In genomic region chr1:138541495-138542169, GRCm38 (mm10) we compare ENCODE assay signal across 15 mouse cellular contexts.
DNase-seq lines count a peak whose midpoint lies in the region; ATAC-seq and TF ChIP-seq lines count a peak whose summit lies in the region.
"Had no signal": no experiment of that assay in that cellular context is flagged by ENCODE, and none has a peak within 500 bp of the region (broad histone marks: within the 10 kb centered on the region; RNA-seq: fewer than 3 reads in every experiment).

No protein-coding gene starts in this region.

- H3K9me3 ChIP-seq in liver, postnatal 0 days (ENCODE audit: low read length) = no peaks in the 10 kb centered on the region
- H3K9me3 ChIP-seq in intestine, embryonic 16.5 days (ENCODE audit: control insufficient read depth, low read length) = no peaks in the 10 kb centered on the region
- H3K9me3 ChIP-seq: forebrain, embryonic 10.5 days had no signal

- H3K27ac ChIP-seq in liver, postnatal 0 days (ENCODE audit: low read depth) = 0 out of 2 replicates have a peak overlapping the region, but pooled peaks have one; percentile 29
- H3K27ac ChIP-seq in bone marrow macrophage, adult 2 months (ENCODE audit: insufficient read depth, low read depth, low read length) = peak overlapping the region; percentile 96
- 0 out of 2 replicates have a peak overlapping the region, but pooled peaks have one; percentile 59 for H3K27ac ChIP-seq in intestine, embryonic 16.5 days (ENCODE audit: low read length)
- H3K27ac ChIP-seq: forebrain, embryonic 10.5 days had no signal

- no peak for TF ChIP-seq POLR2A in bone marrow macrophage, adult 2 months (IDR thresholded peaks at IDR 0.05; ENCODE audit: borderline replicate concordance, low read depth, low read length)

- H3K4me2 ChIP-seq in liver, postnatal 0 days (ENCODE audit: low read depth, low read length) = no peak overlapping the region
- H3K4me2 ChIP-seq in intestine, embryonic 16.5 days (ENCODE audit: low read depth, low read length) = no peak overlapping the region

- ATAC-seq in liver, postnatal 0 days = no peak
- ATAC-seq in intestine, embryonic 16.5 days = peak; percentile 71

- WGBS in liver, postnatal 0 days (ENCODE audit: insufficient replicate concordance) = 49% methylated on average over 8 of the region's 8 CpGs
- 52% methylated on average over 8 of the region's 8 CpGs for WGBS in intestine, embryonic 16.5 days

- no peaks in the 10 kb centered on the region for H3K36me3 ChIP-seq in liver, postnatal 0 days (replicated peaks; ENCODE audit: insufficient read depth, low read length)
- H3K36me3 ChIP-seq in intestine, embryonic 16.5 days (ENCODE audit: control insufficient read depth, insufficient read depth, low read length) = no peaks in the 10 kb centered on the region
- H3K36me3 ChIP-seq in splenic B cell, adult 2 months (ENCODE audit: control insufficient read depth, insufficient read depth, low read length, poor library complexity, severe bottlenecking) = no peaks in the 10 kb centered on the region
- H3K36me3 ChIP-seq: forebrain, embryonic 10.5 days had no signal

- TF ChIP-seq CTCF in liver, postnatal 0 days (IDR thresholded peaks at IDR 0.05; ENCODE audit: low read depth) = no peak
- TF ChIP-seq CTCF in bone marrow macrophage, adult 2 months (IDR thresholded peaks at IDR 0.05; ENCODE audit: low read depth, low read length) = no peak

- no peak for DNase-seq in liver, postnatal 0 days
- DNase-seq in liver = no peak
- peak; percentile 63 for DNase-seq in splenic B cell, adult 2 months (ENCODE audit: low read depth, low spot score)
- DNase-seq in embryo, embryonic 11 days = no peak
- DNase-seq in left cerebral cortex, adult 18-20 months (ENCODE audit: low spot score in 2 of 2) = no peak
- no peak for DNase-seq in urinary bladder, postnatal 10 days (ENCODE audit: low spot score)
- DNase-seq: adrenal gland, adult 8-10 months; cerebellum, adult 9-10 months; gastrocnemius, postnatal 25 days; heart, postnatal 4 days; lung, postnatal 10 days; thymus, postnatal 14 days had no signal

- TF ChIP-seq EP300 in liver, postnatal 0 days (IDR thresholded peaks at IDR 0.05; ENCODE audit: low read depth) = no peak

- H3K27me3 ChIP-seq in liver, postnatal 0 days (ENCODE audit: insufficient read depth, low read length) = no peaks in the 10 kb centered on the region
- H3K27me3 ChIP-seq in intestine, embryonic 16.5 days (replicated peaks; ENCODE audit: control insufficient read depth, insufficient read depth, low read length) = no peaks in the 10 kb centered on the region
- no peaks in the 10 kb centered on the region for H3K27me3 ChIP-seq in splenic B cell, adult 2 months (ENCODE audit: control insufficient read depth, insufficient read depth, low read length, poor library complexity, severe bottlenecking)

- H3K4me3 ChIP-seq in liver, postnatal 0 days (ENCODE audit: low read depth, low read length) = no peak overlapping the region
- H3K4me3 ChIP-seq in bone marrow macrophage, adult 2 months (ENCODE audit: insufficient read depth, low read length) = peak overlapping the region; percentile 45
- no peak overlapping the region for H3K4me3 ChIP-seq in intestine, embryonic 16.5 days (ENCODE audit: low read length)
- H3K4me3 ChIP-seq: forebrain, embryonic 10.5 days had no signal

- H3K4me1 ChIP-seq in liver, postnatal 0 days (ENCODE audit: insufficient read depth) = no peaks in the 10 kb centered on the region
- peaks cover 15% of the 10 kb centered on the region for H3K4me1 ChIP-seq in bone marrow macrophage, adult 2 months (ENCODE audit: control insufficient read depth, insufficient read depth, low read length)
- 0 out of 2 replicates have a peak, but pooled peaks cover 6% of the 10 kb centered on the region for H3K4me1 ChIP-seq in intestine, embryonic 16.5 days (ENCODE audit: control insufficient read depth, insufficient read depth, low read length)

- H3K9ac ChIP-seq in liver, postnatal 0 days (replicated peaks) = no peak overlapping the region
- no peak overlapping the region for H3K9ac ChIP-seq in intestine, embryonic 16.5 days (ENCODE audit: low read depth, low read length)

Comparison
In these comparisons a context has a peak if more than half of its experiments do, and no peak if none do; other contexts are left out.
1. H3K27ac ChIP-seq: peak in every context shown above with its lines; median percentile 96 in bone marrow macrophage, adult 2 months; 59 in intestine, embryonic 16.5 days; 29 in liver, postnatal 0 days.